Mouse (Mus musculus): ENCODE results near the gene Gm14325. TPM values are rescaled to one million over a fixed set of nuclear protein-coding genes. Genes with fewer than 3 reads are reported as not detected.
"Not testable (repeated sequence)": the region's sequence is repeated elsewhere in the genome, so short reads cannot be mapped to it uniquely, and the experiment has no call there.

Gm14325 gene
- 45.5 and 49.3 TPM in 2 replicates for polyA plus RNA-seq (2014; fragmentation: Nextera tagmentation; extraction: Ambion mirVana)

- not testable (repeated sequence) for H3K27ac ChIP-seq (ENCODE audit: low read depth, low read length); H3K36me3 ChIP-seq (ENCODE audit: control insufficient read depth, insufficient read depth, low read length); H3K27me3 ChIP-seq (ENCODE audit: control insufficient read depth, insufficient read depth, low read length); H3K4me1 ChIP-seq (ENCODE audit: control insufficient read depth, insufficient read depth, low read length); H3K9me3 ChIP-seq (ENCODE audit: control insufficient read depth, low read length); H3K9ac ChIP-seq (ENCODE audit: low read length); ATAC-seq (ENCODE audit: low FRiP score)
- Histone ChIP-seq H3K4me2 (peak within 1 kb of the TSS; percentile 36), H3K4me3 (ENCODE audit: low read depth, low read length) (peak within 1 kb of the TSS; percentile 32)
- peak; percentile 84 for DNase-seq (ENCODE audit: low spot score, missing footprints)
- under 1% methylated on average over 16 of the region's 21 CpGs for WGBS
These were observed at the start of gene Gm14325 for GRCm38 (mm10) chr2:177839901-177840663. Gene Gm14325, minus strand, starts transcription at chr2:177840336.

- WGBS: 93% methylated on average over 12 of the region's 14 CpGs
- not testable (repeated sequence) for H3K4me2 ChIP-seq; ATAC-seq (ENCODE audit: low FRiP score); H3K9me3 ChIP-seq (ENCODE audit: control insufficient read depth, low read length); H3K4me1 ChIP-seq (ENCODE audit: control insufficient read depth, insufficient read depth, low read length); H3K36me3 ChIP-seq (ENCODE audit: control insufficient read depth, insufficient read depth, low read length); H3K27me3 ChIP-seq (ENCODE audit: control insufficient read depth, insufficient read depth, low read length); H3K4me3 ChIP-seq (ENCODE audit: low read depth, low read length); H3K27ac ChIP-seq (ENCODE audit: low read depth, low read length); H3K9ac ChIP-seq (ENCODE audit: low read length); DNase-seq (ENCODE audit: low spot score, missing footprints)
These were observed 47.6 kb upstream of the Gm14325 start for GRCm38 (mm10) chr2:177887743-177888142.

- not testable (repeated sequence) for H3K4me1 ChIP-seq (ENCODE audit: control insufficient read depth, insufficient read depth, low read length); H3K4me3 ChIP-seq (ENCODE audit: low read depth, low read length); H3K27me3 ChIP-seq (ENCODE audit: control insufficient read depth, insufficient read depth, low read length); H3K4me2 ChIP-seq; H3K27ac ChIP-seq (ENCODE audit: low read depth, low read length); DNase-seq (ENCODE audit: low spot score, missing footprints); H3K9ac ChIP-seq (ENCODE audit: low read length); ATAC-seq (ENCODE audit: low FRiP score); H3K36me3 ChIP-seq (ENCODE audit: control insufficient read depth, insufficient read depth, low read length); H3K9me3 ChIP-seq (ENCODE audit: control insufficient read depth, low read length)
- WGBS: 86% methylated on average over 2 of the region's 2 CpGs
These were observed 22.1 kb upstream of the Gm14325 start for GRCm38 (mm10) chr2:177862254-177862653.

GRCm38 (mm10) chr2:177843666-177844065 lies 3.5 kb upstream of the Gm14325 start:
- not testable (repeated sequence) for H3K27ac ChIP-seq (ENCODE audit: low read depth, low read length); H3K36me3 ChIP-seq (ENCODE audit: control insufficient read depth, insufficient read depth, low read length)

GRCm38 (mm10) chr2:177836756-177837155 lies 3.4 kb downstream of the Gm14325 start:
- not testable (repeated sequence) for H3K27me3 ChIP-seq (ENCODE audit: control insufficient read depth, insufficient read depth, low read length); H3K4me1 ChIP-seq (ENCODE audit: control insufficient read depth, insufficient read depth, low read length); H3K4me3 ChIP-seq (ENCODE audit: low read depth, low read length); H3K9me3 ChIP-seq (ENCODE audit: control insufficient read depth, low read length); ATAC-seq (ENCODE audit: low FRiP score); H3K27ac ChIP-seq (ENCODE audit: low read depth, low read length); DNase-seq (ENCODE audit: low spot score, missing footprints); H3K36me3 ChIP-seq (ENCODE audit: control insufficient read depth, insufficient read depth, low read length); H3K9ac ChIP-seq (ENCODE audit: low read length); H3K4me2 ChIP-seq

More at GRCm38 (mm10) chr2:177843666-177844065, 3.5 kb upstream of the Gm14325 start:
- H3K4me1 ChIP-seq (ENCODE audit: control insufficient read depth, insufficient read depth, low read length); H3K9me3 ChIP-seq (ENCODE audit: control insufficient read depth, low read length); DNase-seq (ENCODE audit: low spot score, missing footprints); H3K27me3 ChIP-seq (ENCODE audit: control insufficient read depth, insufficient read depth, low read length); ATAC-seq (ENCODE audit: low FRiP score); H3K4me2 ChIP-seq; H3K9ac ChIP-seq (ENCODE audit: low read length); H3K4me3 ChIP-seq (ENCODE audit: low read depth, low read length): not testable (repeated sequence)
- whole genome bisulfite sequencing: 85% methylated on average over 1 of the region's 1 CpGs

GRCm38 (mm10) chr2:177835733-177836536 lies 4.2 kb downstream of the Gm14325 start:
- H3K27me3 ChIP-seq (ENCODE audit: control insufficient read depth, insufficient read depth, low read length); DNase-seq (ENCODE audit: low spot score, missing footprints); H3K9ac ChIP-seq (ENCODE audit: low read length); H3K27ac ChIP-seq (ENCODE audit: low read depth, low read length); H3K9me3 ChIP-seq (ENCODE audit: control insufficient read depth, low read length); ATAC-seq (ENCODE audit: low FRiP score); H3K4me2 ChIP-seq; H3K4me3 ChIP-seq (ENCODE audit: low read depth, low read length); H3K4me1 ChIP-seq (ENCODE audit: control insufficient read depth, insufficient read depth, low read length); H3K36me3 ChIP-seq (ENCODE audit: control insufficient read depth, insufficient read depth, low read length): not testable (repeated sequence)
- WGBS: 85% methylated on average over 5 of the region's 5 CpGs

GRCm38 (mm10) chr2:177821952-177822351 lies 18.2 kb downstream of the Gm14325 start:
- H3K27me3 ChIP-seq (ENCODE audit: control insufficient read depth, insufficient read depth, low read length); H3K27ac ChIP-seq (ENCODE audit: low read depth, low read length); ATAC-seq (ENCODE audit: low FRiP score); H3K9me3 ChIP-seq (ENCODE audit: control insufficient read depth, low read length); DNase-seq (ENCODE audit: low spot score, missing footprints); H3K4me1 ChIP-seq (ENCODE audit: control insufficient read depth, insufficient read depth, low read length); H3K4me3 ChIP-seq (ENCODE audit: low read depth, low read length); H3K4me2 ChIP-seq; H3K9ac ChIP-seq (ENCODE audit: low read length); H3K36me3 ChIP-seq (ENCODE audit: control insufficient read depth, insufficient read depth, low read length): not testable (repeated sequence)
- 56% methylated on average over 1 of the region's 5 CpGs for WGBS

GRCm38 (mm10) chr2:177806170-177806569 lies 34.0 kb downstream of the Gm14325 start:
- no CpG with 5 or more reads among the region's 2 CpGs for WGBS
- H3K9me3 ChIP-seq (ENCODE audit: control insufficient read depth, low read length): not testable (repeated sequence)

GRCm38 (mm10) chr2:177787351-177787750 lies 52.8 kb downstream of the Gm14325 start:
- peak; percentile 57 for DNase-seq (ENCODE audit: low spot score, missing footprints)
- H3K27ac ChIP-seq (ENCODE audit: low read depth, low read length); H3K4me3 ChIP-seq (ENCODE audit: low read depth, low read length); H3K9ac ChIP-seq (ENCODE audit: low read length); H3K36me3 ChIP-seq (ENCODE audit: control insufficient read depth, insufficient read depth, low read length); H3K4me1 ChIP-seq (ENCODE audit: control insufficient read depth, insufficient read depth, low read length); H3K9me3 ChIP-seq (ENCODE audit: control insufficient read depth, low read length); H3K27me3 ChIP-seq (ENCODE audit: control insufficient read depth, insufficient read depth, low read length); H3K4me2 ChIP-seq; ATAC-seq (ENCODE audit: low FRiP score): not testable (repeated sequence)
- WGBS: 77% methylated on average over 1 of the region's 1 CpGs

More at GRCm38 (mm10) chr2:177806170-177806569, 34.0 kb downstream of the Gm14325 start:
- DNase-seq (ENCODE audit: low spot score, missing footprints); ATAC-seq (ENCODE audit: low FRiP score); H3K4me1 ChIP-seq (ENCODE audit: control insufficient read depth, insufficient read depth, low read length); H3K27ac ChIP-seq (ENCODE audit: low read depth, low read length); H3K27me3 ChIP-seq (ENCODE audit: control insufficient read depth, insufficient read depth, low read length); H3K4me3 ChIP-seq (ENCODE audit: low read depth, low read length); H3K4me2 ChIP-seq; H3K36me3 ChIP-seq (ENCODE audit: control insufficient read depth, insufficient read depth, low read length); H3K9ac ChIP-seq (ENCODE audit: low read length): not testable (repeated sequence)
